Mouse (Mus musculus): ENCODE data around the gene Sema3a. TPM values are rescaled to one million over a fixed set of nuclear protein-coding genes. Genes with fewer than 3 reads are reported as not detected.
A peak's percentile ranks its signal among the peaks of the same experiment; 100 is the strongest.
"Not testable (repeated sequence)": the region's sequence is repeated elsewhere in the genome, so short reads cannot be mapped to it uniquely, and the experiment has no call there.

The Sema3a gene
- polyA plus RNA-seq, 1 experiment: 7.2 TPM

DNA sequence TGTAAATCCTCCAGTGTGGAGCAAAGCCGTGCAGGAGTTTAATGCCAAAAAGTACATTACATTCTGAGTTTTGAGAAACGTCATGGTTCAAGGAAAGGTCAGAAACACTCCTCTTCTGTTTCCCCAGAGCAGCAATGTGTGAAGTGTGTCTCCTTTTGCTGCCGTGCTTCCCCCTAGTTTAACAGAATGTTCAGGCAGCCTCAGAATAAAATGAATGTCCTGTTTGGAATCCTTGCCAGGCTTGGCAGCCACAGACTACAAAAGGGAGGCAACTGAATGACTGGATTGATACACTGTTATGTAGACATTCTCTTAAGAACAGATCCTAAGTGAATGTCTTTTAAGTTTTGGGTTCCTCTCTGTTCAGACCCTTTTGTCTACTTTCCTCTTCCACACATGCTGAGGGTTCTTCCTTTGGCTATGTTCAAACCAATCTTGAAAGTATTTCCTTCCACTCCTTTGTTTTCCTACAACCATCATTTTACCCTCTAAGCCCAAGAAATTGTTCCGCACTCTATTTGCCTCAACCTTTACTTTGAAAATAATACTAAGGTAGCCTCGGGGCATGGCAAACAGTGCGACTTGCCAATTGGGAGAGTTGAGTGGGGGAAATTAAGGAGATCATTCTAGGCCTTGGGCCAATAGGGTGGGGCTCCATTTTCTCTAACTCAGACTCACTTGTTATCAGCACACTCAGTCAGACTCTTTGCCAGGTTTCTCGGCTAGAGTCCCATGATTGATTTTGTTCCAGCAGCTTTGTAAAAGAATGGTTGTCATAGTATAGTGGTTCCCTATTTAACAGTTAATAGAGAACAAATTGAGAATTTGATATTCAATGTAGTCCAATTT is 345.1 kb downstream of the Sema3a start:
- DNase-seq: peak in 1 of 2 experiments; percentile 17
- TF ChIP-seq POLR2A (IDR thresholded peaks at IDR 0.05; ENCODE audit: borderline replicate concordance, insufficient read depth, low read length) (no peak), CTCF (IDR thresholded peaks at IDR 0.05; ENCODE audit: borderline replicate concordance, insufficient read depth, low read depth, low read length) (no peak)
- Histone ChIP-seq H3K27ac (ENCODE audit: insufficient read depth, low read length) (no peak overlapping the region), H3K4me1 (ENCODE audit: control insufficient read depth, insufficient read depth, low read length) (no peaks in the 10 kb centered on the region; the same call in 1 of the 2 replicates), H3K4me3 (replicated peaks; ENCODE audit: insufficient read depth, low read depth, low read length) (no peak overlapping the region), H3K27me3 (ENCODE audit: control insufficient read depth, insufficient read depth, low read length) (no peaks in the 10 kb centered on the region)
- 45% methylated on average over 7 of the region's 7 CpGs for WGBS

DNA sequence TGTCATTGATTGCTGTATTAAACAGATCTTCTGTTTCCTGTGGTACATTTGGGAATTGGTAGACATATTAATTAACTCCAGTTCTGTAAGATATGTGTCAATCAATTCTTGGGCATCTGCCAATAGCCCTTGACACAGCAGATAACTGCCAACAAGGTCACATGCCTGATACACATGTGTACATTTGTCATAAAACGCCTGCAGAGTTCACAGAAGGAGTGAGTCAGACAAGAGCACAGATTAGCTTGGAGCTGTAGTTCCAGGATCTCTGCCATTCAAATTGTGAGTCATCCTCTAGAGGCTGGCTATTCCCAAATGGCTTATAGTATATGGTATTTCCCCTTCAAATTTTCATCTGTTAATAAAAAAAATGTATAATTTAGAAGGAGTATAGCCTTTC is 352.4 kb downstream of the Sema3a start:
- Histone ChIP-seq H3K27ac (ENCODE audit: insufficient read depth, low read length) (no peak overlapping the region), H3K27me3 (ENCODE audit: control insufficient read depth, insufficient read depth, low read length) (no peaks in the 10 kb centered on the region), H3K4me3 (replicated peaks; ENCODE audit: insufficient read depth, low read depth, low read length) (no peak overlapping the region), H3K4me1 (ENCODE audit: control insufficient read depth, insufficient read depth, low read length) (no peaks in the 10 kb centered on the region)
- TF ChIP-seq CTCF (IDR thresholded peaks at IDR 0.05; ENCODE audit: borderline replicate concordance, insufficient read depth, low read depth, low read length): no peak
- no peak for TF ChIP-seq POLR2A (IDR thresholded peaks at IDR 0.05; ENCODE audit: borderline replicate concordance, insufficient read depth, low read length)
- DNase-seq: peak in 1 of 2 experiments; percentile 15
- WGBS: 29% methylated on average over 1 of the region's 1 CpGs

DNA sequence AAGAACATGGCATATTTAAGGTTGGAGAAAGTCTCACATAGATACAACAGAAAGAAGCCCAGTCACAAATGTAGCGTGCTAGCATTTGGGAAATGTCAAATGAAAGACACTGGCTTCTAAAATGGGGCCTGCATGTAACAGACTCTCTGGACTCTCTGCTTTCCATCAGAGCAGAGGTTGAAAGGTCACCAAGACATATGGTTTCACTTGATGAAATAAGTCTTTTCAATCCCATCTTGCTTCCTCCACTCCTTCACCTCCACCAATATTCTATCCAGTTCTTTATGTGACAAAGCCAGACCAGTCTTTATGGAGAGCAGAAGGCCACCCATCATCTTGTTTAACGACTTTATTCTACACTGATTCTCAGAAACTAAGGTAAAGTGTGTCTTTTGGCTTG is 363.5 kb downstream of the Sema3a start:
- Histone ChIP-seq H3K27me3 (ENCODE audit: control insufficient read depth, insufficient read depth, low read length) (no peaks in the 10 kb centered on the region), H3K4me3 (replicated peaks; ENCODE audit: insufficient read depth, low read depth, low read length) (no peak overlapping the region), H3K27ac (ENCODE audit: insufficient read depth, low read length) (no peak overlapping the region), H3K4me1 (ENCODE audit: control insufficient read depth, insufficient read depth, low read length) (no peaks in the 10 kb centered on the region)
- WGBS: 86% methylated on average over 2 of the region's 2 CpGs
- no peak for TF ChIP-seq CTCF (IDR thresholded peaks at IDR 0.05; ENCODE audit: borderline replicate concordance, insufficient read depth, low read depth, low read length)
- TF ChIP-seq POLR2A (IDR thresholded peaks at IDR 0.05; ENCODE audit: borderline replicate concordance, insufficient read depth, low read length): no peak
- no peak for DNase-seq

DNA sequence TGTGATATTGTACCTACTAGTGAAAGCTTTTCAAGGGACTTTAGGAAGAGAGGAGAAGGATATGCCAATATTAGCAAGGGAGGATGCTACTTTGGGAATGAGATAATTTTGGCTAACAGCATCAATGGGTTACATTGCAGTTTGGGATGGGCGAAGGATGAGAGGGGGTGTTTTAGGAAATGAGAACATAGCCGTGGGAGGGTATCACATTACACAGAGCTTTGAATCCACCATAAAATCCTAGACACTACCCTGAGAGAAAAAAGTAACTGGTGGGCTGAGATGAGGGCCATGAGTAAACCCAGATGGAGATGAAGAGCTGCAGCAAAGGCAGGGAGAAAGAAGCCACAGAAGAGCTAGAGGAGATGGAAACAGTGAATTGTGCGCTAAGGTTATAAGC is 370.8 kb downstream of the Sema3a start:
- not testable (repeated sequence) for H3K27me3 ChIP-seq (ENCODE audit: control insufficient read depth, insufficient read depth, low read length); DNase-seq; H3K4me3 ChIP-seq (replicated peaks; ENCODE audit: insufficient read depth, low read depth, low read length); H3K4me1 ChIP-seq (ENCODE audit: control insufficient read depth, insufficient read depth, low read length); H3K27ac ChIP-seq (ENCODE audit: insufficient read depth, low read length)
- 95% methylated on average over 3 of the region's 3 CpGs for WGBS

DNA sequence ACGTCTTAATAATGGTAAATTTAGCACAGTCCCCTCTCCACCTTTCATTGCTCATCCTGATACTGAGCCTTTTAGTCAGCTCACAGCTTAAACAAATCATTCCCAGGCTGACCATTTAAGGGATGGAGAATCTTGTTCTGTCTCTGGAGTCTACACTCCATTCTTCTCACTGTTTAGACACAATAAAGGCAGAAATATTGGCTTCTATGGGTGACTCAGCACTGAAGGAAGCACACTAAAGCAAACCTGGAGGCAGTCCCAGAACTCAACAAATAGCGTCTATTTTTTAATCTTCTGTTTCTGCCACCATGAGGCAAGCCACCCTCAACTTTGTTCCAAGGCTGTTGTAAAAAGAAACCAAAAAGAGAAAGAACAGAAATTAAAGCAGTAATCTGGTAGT is 374.6 kb downstream of the Sema3a start:
- no peak overlapping the region for H3K27ac ChIP-seq (ENCODE audit: insufficient read depth, low read length)
- H3K4me1 ChIP-seq (ENCODE audit: control insufficient read depth, insufficient read depth, low read length): no peaks in the 10 kb centered on the region
- TF ChIP-seq POLR2A (IDR thresholded peaks at IDR 0.05; ENCODE audit: borderline replicate concordance, insufficient read depth, low read length): no peak
- TF ChIP-seq CTCF (IDR thresholded peaks at IDR 0.05; ENCODE audit: borderline replicate concordance, insufficient read depth, low read depth, low read length): no peak
- H3K27me3 ChIP-seq (ENCODE audit: control insufficient read depth, insufficient read depth, low read length): no peaks in the 10 kb centered on the region
- WGBS: 38% methylated on average over 2 of the region's 2 CpGs
- H3K4me3 ChIP-seq (replicated peaks; ENCODE audit: insufficient read depth, low read depth, low read length): no peak overlapping the region
- peak in 1 of 2 experiments; percentile 12 for DNase-seq

DNA sequence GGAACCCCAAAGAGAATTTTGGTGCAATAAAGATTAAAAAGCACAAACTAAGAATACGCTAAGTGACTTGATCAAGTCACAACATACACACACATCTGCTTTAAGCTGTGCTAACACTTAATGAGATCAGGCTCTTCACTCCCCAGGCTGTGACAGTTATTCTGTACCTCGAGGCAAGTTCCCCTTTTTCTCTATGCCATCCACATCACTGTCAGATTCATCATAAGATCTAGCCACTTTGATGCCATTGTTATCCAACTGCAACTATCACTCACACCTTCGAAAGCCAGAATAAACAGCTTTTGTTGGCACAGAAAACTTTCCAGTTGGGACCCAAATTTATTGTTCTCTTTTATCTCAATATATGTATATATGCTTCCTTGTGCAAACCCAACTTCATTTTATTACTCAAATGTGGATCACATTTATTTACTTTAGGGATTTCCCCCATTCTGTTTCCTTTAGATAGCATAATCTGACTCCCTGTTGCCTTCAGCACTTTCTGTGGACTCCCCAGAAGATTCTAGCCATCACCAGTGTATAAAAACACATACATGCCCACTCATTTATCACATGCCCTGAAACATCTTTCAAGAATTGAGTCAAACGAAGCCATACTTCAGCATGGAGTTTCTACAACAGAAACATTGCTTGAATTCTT is 380.8 kb downstream of the Sema3a start:
- DNase-seq: no peak
- no peak overlapping the region for H3K27ac ChIP-seq (ENCODE audit: insufficient read depth, low read length)
- H3K27me3 ChIP-seq (ENCODE audit: control insufficient read depth, insufficient read depth, low read length): no peaks in the 10 kb centered on the region
- H3K4me1 ChIP-seq (ENCODE audit: control insufficient read depth, insufficient read depth, low read length): no peaks in the 10 kb centered on the region
- whole genome bisulfite sequencing: 72% methylated on average over 4 of the region's 4 CpGs
- TF ChIP-seq POLR2A (IDR thresholded peaks at IDR 0.05; ENCODE audit: borderline replicate concordance, insufficient read depth, low read length) (no peak), CTCF (IDR thresholded peaks at IDR 0.05; ENCODE audit: borderline replicate concordance, insufficient read depth, low read depth, low read length) (no peak)
- H3K4me3 ChIP-seq (replicated peaks; ENCODE audit: insufficient read depth, low read depth, low read length): no peak overlapping the region

DNA sequence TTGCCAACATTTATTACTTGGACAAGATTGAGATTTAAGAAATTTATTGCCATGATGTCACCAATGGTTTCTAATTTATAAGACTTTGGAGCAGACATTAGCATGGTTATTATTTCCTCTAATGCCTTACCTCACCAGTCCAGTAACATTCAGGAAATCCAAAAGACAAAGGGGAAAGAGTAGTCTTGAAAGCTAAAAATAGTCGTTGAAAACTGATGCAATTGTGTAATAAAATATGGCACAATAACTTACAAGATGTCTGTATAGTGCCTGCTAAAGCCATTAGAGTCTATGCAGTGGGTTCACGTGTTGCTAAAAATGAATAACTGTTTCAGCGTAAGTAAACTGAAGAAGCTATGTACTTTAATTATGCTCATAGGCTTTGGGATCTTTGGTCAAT is 383.9 kb downstream of the Sema3a start:
- H3K27me3 ChIP-seq (ENCODE audit: control insufficient read depth, insufficient read depth, low read length): no peaks in the 10 kb centered on the region
- no peak for DNase-seq
- no peak overlapping the region for H3K4me3 ChIP-seq (replicated peaks; ENCODE audit: insufficient read depth, low read depth, low read length)
- no peak overlapping the region for H3K27ac ChIP-seq (ENCODE audit: insufficient read depth, low read length)
- WGBS: 87% methylated on average over 3 of the region's 3 CpGs
- no peaks in the 10 kb centered on the region for H3K4me1 ChIP-seq (ENCODE audit: control insufficient read depth, insufficient read depth, low read length)
- TF ChIP-seq CTCF (IDR thresholded peaks at IDR 0.05; ENCODE audit: borderline replicate concordance, insufficient read depth, low read depth, low read length): no peak
- no peak for TF ChIP-seq POLR2A (IDR thresholded peaks at IDR 0.05; ENCODE audit: borderline replicate concordance, insufficient read depth, low read length)

DNA sequence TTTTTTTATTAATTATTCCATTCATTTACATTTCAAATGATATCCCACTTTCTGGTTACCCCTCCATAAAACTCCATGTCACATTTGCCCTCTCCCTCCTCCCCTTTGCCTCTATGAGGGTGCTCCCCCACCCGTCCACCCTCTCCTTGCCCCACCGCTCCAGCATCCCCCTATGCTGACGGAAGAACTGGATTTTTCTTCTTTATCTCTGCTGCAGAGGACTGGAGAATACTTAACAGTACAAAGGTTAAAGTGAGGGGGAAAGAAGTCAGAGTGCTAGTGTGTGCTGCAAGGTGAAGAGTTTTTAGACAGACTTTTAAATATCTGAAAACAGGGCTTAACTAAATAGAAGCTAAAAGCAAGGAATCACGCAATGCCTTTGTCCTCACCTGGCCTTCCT is 391.8 kb downstream of the Sema3a start:
- no peak overlapping the region for H3K27ac ChIP-seq (ENCODE audit: insufficient read depth, low read length)
- no peaks in the 10 kb centered on the region for H3K4me1 ChIP-seq (ENCODE audit: control insufficient read depth, insufficient read depth, low read length)
- no peak for DNase-seq
- 95% methylated on average over 4 of the region's 4 CpGs for WGBS
- TF ChIP-seq CTCF (IDR thresholded peaks at IDR 0.05; ENCODE audit: borderline replicate concordance, insufficient read depth, low read depth, low read length) (no peak), POLR2A (IDR thresholded peaks at IDR 0.05; ENCODE audit: borderline replicate concordance, insufficient read depth, low read length) (no peak)
- no peaks in the 10 kb centered on the region for H3K27me3 ChIP-seq (ENCODE audit: control insufficient read depth, insufficient read depth, low read length)
- H3K4me3 ChIP-seq (replicated peaks; ENCODE audit: insufficient read depth, low read depth, low read length): no peak overlapping the region

Data from cerebellum, adult 2 months (tissue).